24 mouse cellular contexts compared by ENCODE assay signal in genomic region chr1:23923779-23924708, GRCm38 (mm10). TPM values are rescaled to one million over a fixed set of nuclear protein-coding genes. Genes with fewer than 3 reads are reported as not detected.
A peak's percentile ranks its signal among the peaks of the same experiment; 100 is the strongest.
DNase-seq lines count a peak whose midpoint lies in the region; ATAC-seq and TF ChIP-seq lines count a peak whose summit lies in the region.
"Had no signal": no experiment of that assay in that cellular context is flagged by ENCODE, and none has a peak within 500 bp of the region (broad histone marks: within the 10 kb centered on the region; RNA-seq: fewer than 3 reads in every experiment).

No protein-coding gene starts in this region.

- no peak for TF ChIP-seq RAD21 in MEL (IDR thresholded peaks at IDR 0.05; ENCODE audit: low read depth, low read length)

- peak overlapping the region; percentile 55 for H3K9ac ChIP-seq in MEL (ENCODE audit: control insufficient read depth, low read depth, low read length, poor library complexity, severe bottlenecking)
- no peak overlapping the region for H3K9ac ChIP-seq in intestine, postnatal 0 days (ENCODE audit: low read depth, low read length)
- H3K9ac ChIP-seq: forebrain, embryonic 12.5 days; forebrain, postnatal 0 days; liver, embryonic 14.5 days; midbrain, embryonic 13.5 days; stomach, embryonic 15.5 days had no signal

- peaks cover 21% of the 10 kb centered on the region for H3K79me2 ChIP-seq in MEL (ENCODE audit: control insufficient read depth, insufficient read depth, low read length, poor library complexity)

- WGBS in intestine, postnatal 0 days: 80% methylated on average over 7 of the region's 7 CpGs

- H3K4me2 ChIP-seq in intestine, postnatal 0 days (replicated peaks; ENCODE audit: low read depth): no peak overlapping the region
- H3K4me2 ChIP-seq: forebrain, embryonic 12.5 days; midbrain, embryonic 13.5 days; stomach, embryonic 15.5 days had no signal

- intact Hi-C loops in heart, postnatal 36 days (cut with DNase I): loop anchor here (2.0 to 5.0 kb wide), 2 partner anchors 81 to 173 kb away; partner anchors contain the start of gene Sdhaf4

- no peaks in the 10 kb centered on the region for H3K27me3 ChIP-seq in MEL (ENCODE audit: control insufficient read depth in 1 of 2, insufficient read depth in 2 of 2, low read length in 2 of 2)
- H3K27me3 ChIP-seq in intestine, postnatal 0 days (replicated peaks; ENCODE audit: control insufficient read depth, insufficient read depth, low read length): no peaks in the 10 kb centered on the region
- H3K27me3 ChIP-seq: forebrain, embryonic 12.5 days; midbrain, embryonic 13.5 days; stomach, embryonic 15.5 days had no signal

- H3K4me3 ChIP-seq in MEL (ENCODE audit: control insufficient read depth in 1 of 2, insufficient read depth in 1 of 2, low read depth in 2 of 2, low read length in 2 of 2): peak overlapping the region; percentile 16 to 18; a peak in 2 of 4 replicates
- no peak overlapping the region for H3K4me3 ChIP-seq in intestine, postnatal 0 days (ENCODE audit: low read depth, low read length)
- H3K4me3 ChIP-seq: forebrain, embryonic 12.5 days; midbrain, embryonic 13.5 days; stomach, embryonic 15.5 days had no signal

- no peak for ATAC-seq in intestine, postnatal 0 days
- ATAC-seq: forebrain, postnatal 0 days; hindbrain, embryonic 16.5 days; intestine, embryonic 16.5 days had no signal

- peak in 1 of 2 experiments; percentile 52; a peak in 2 of 4 replicates for TF ChIP-seq POLR2A in MEL (IDR thresholded peaks at IDR 0.05; ENCODE audit: control insufficient read depth in 1 of 2, insufficient read depth in 1 of 2, low read depth in 1 of 2, low read length in 2 of 2, poor library complexity in 1 of 2)

- peak; percentile 44 for DNase-seq in CD4-positive, CD25-positive, alpha-beta regulatory T cell, adult 2 months (ENCODE audit: low read depth, low spot score)
- DNase-seq in MEL (ENCODE audit: low read depth, low spot score): peak; percentile 86
- DNase-seq in induced T-regulatory cell, adult 2 months (ENCODE audit: low read depth): peak; percentile 67
- DNase-seq in heart, postnatal 36 days: no peak
- no peak for DNase-seq in adrenal gland, adult 8-10 months
- DNase-seq in lung, postnatal 10 days: no peak
- DNase-seq: adrenal gland, postnatal 14 days; cerebellum, adult 11-12 months; cerebellum, adult 9-11 months; forebrain, postnatal 0 days; gastrocnemius, postnatal 10 days; heart, postnatal 14 days; kidney, adult 9 months; kidney, postnatal 10 days; liver; lung, adult 2 months; thymus, postnatal 25 days had no signal

- no peaks in the 10 kb centered on the region for H3K9me3 ChIP-seq in MEL (replicated peaks; ENCODE audit: insufficient read depth, low read length)
- H3K9me3 ChIP-seq in intestine, postnatal 0 days (ENCODE audit: control insufficient read depth): peaks cover 12% of the 10 kb centered on the region
- H3K9me3 ChIP-seq: forebrain, embryonic 12.5 days; stomach, embryonic 15.5 days had no signal

- H3K36me3 ChIP-seq in MEL (ENCODE audit: control insufficient read depth in 1 of 2, insufficient read depth in 2 of 2, low read length in 2 of 2): peaks cover 0 to 32% of the 10 kb centered on the region in 2 experiments; a peak in 2 of 4 replicates
- H3K36me3 ChIP-seq in intestine, postnatal 0 days (ENCODE audit: control insufficient read depth, insufficient read depth): no peaks in the 10 kb centered on the region
- H3K36me3 ChIP-seq: forebrain, embryonic 12.5 days; midbrain, embryonic 13.5 days; stomach, embryonic 15.5 days had no signal

- peak overlapping the region; percentile 92 for H3K27ac ChIP-seq in MEL (ENCODE audit: control insufficient read depth, low read depth, low read length)
- no peak overlapping the region for H3K27ac ChIP-seq in intestine, postnatal 0 days (ENCODE audit: low read depth, low read length)
- H3K27ac ChIP-seq: forebrain, embryonic 12.5 days; liver, embryonic 14.5 days; midbrain, embryonic 13.5 days; stomach, embryonic 15.5 days had no signal

- peak; percentile 78 to 85 for TF ChIP-seq EP300 in MEL (IDR thresholded peaks at IDR 0.05; ENCODE audit: low read depth in 1 of 2, low read length in 2 of 2)

- TF ChIP-seq CTCF in MEL (IDR thresholded peaks at IDR 0.05 in 2 of 3, conservative IDR thresholded peaks at IDR 0.05 in 1 of 3; ENCODE audit: control insufficient read depth in 1 of 3, insufficient read depth in 1 of 3, low read depth in 2 of 3, low read length in 3 of 3, poor library complexity in 1 of 3, severe bottlenecking in 1 of 3): no peak
- TF ChIP-seq CTCF in intestine, postnatal 0 days (IDR thresholded peaks at IDR 0.05; ENCODE audit: low read depth): no peak

- H3K4me1 ChIP-seq in MEL (ENCODE audit: control insufficient read depth in 1 of 2, insufficient read depth in 2 of 2, low read length in 2 of 2): peaks cover 4 to 18% of the 10 kb centered on the region in 2 experiments
- H3K4me1 ChIP-seq in intestine, postnatal 0 days (replicated peaks; ENCODE audit: control insufficient read depth, insufficient read depth, low read length): no peaks in the 10 kb centered on the region; the same call in 1 of the 2 replicates
- H3K4me1 ChIP-seq: stomach, embryonic 15.5 days had no signal

TF ChIP-seq in MEL, 35 proteins besides CTCF, POLR2A, EP300 and RAD21 (continues in another document):
- TF ChIP-seq NRF1 (IDR thresholded peaks at IDR 0.05; ENCODE audit: insufficient read depth, low read depth, low read length, poor library complexity, severe bottlenecking) (no peak), MAFK (IDR thresholded peaks at IDR 0.05; ENCODE audit: borderline replicate concordance, low read depth, low read length) (peak; percentile 76; the same call in 1 of the 2 replicates), MAX (IDR thresholded peaks at IDR 0.05; ENCODE audit: low read length) (peak; percentile 74), ZKSCAN1 (IDR thresholded peaks at IDR 0.05; ENCODE audit: low read depth, low read length) (peak; percentile 60; the same call in 1 of the 2 replicates), BHLHE40 (IDR thresholded peaks at IDR 0.05; ENCODE audit: borderline replicate concordance, low read depth, low read length) (0 out of 2 replicates have a peak, but pooled peaks have one; percentile 22), ETS1 (IDR thresholded peaks at IDR 0.05; ENCODE audit: low read depth, low read length) (peak; percentile 73), CHD2 (IDR thresholded peaks at IDR 0.05; ENCODE audit: low read length) (no peak), KAT2A (conservative IDR thresholded peaks at IDR 0.05; ENCODE audit: low read depth, low read length) (0 out of 2 replicates have a peak, but pooled peaks have one; percentile 15), USF1 (IDR thresholded peaks at IDR 0.05; ENCODE audit: low read depth, low read length) (peak; percentile 49; the same call in 1 of the 2 replicates), SIN3A (IDR thresholded peaks at IDR 0.05; ENCODE audit: low read length) (peak; percentile 87), TBP (IDR thresholded peaks at IDR 0.05; ENCODE audit: low read depth, low read length) (0 out of 2 replicates have a peak, but pooled peaks have one; percentile 45), POLR2AphosphoS5 (IDR thresholded peaks at IDR 0.05; ENCODE audit: borderline replicate concordance, low read depth, low read length) (no peak), MXI1 (IDR thresholded peaks at IDR 0.05; ENCODE audit: low read depth, low read length) (peak; percentile 79), MEF2A (IDR thresholded peaks at IDR 0.05; ENCODE audit: extremely low read depth, insufficient replicate concordance, low read depth, low read length, poor library complexity, severe bottlenecking) (no peak), UBTF (IDR thresholded peaks at IDR 0.05; ENCODE audit: borderline replicate concordance, insufficient read depth, low read depth, low read length) (no peak), MAZ (IDR thresholded peaks at IDR 0.05; ENCODE audit: low read depth, low read length) (peak; percentile 48; the same call in 1 of the 2 replicates), TCF12 (IDR thresholded peaks at IDR 0.05; ENCODE audit: low read depth, low read length) (peak; percentile 68), E2F4 (IDR thresholded peaks at IDR 0.05; ENCODE audit: borderline replicate concordance, low read depth, low read length) (no peak), POLR2AphosphoS2 (IDR thresholded peaks at IDR 0.05; ENCODE audit: low read length) (no peak), HCFC1 (IDR thresholded peaks at IDR 0.05; ENCODE audit: low read depth, low read length) (0 out of 2 replicates have a peak, but pooled peaks have one; percentile 41), TAL1 (IDR thresholded peaks at IDR 0.05; ENCODE audit: low read length) (0 out of 2 replicates have a peak, but pooled peaks have one; percentile 10), ELF1 (IDR thresholded peaks at IDR 0.05; ENCODE audit: low read depth, low read length) (peak; percentile 31; the same call in 1 of the 2 replicates), MYC (IDR thresholded peaks at IDR 0.05; ENCODE audit: low read depth, low read length) (peak; percentile 71), CHD1 (IDR thresholded peaks at IDR 0.05; ENCODE audit: low read depth, low read length) (no peak), JUND (IDR thresholded peaks at IDR 0.05; ENCODE audit: low read depth, low read length) (peak; percentile 83), NELFE (IDR thresholded peaks at IDR 0.05; ENCODE audit: low read depth, low read length) (peak; percentile 33; the same call in 1 of the 2 replicates), ZC3H11A (IDR thresholded peaks at IDR 0.05; ENCODE audit: low read depth, low read length) (no peak), ZMIZ1 (IDR thresholded peaks at IDR 0.05; ENCODE audit: low read depth, low read length) (no peak), GABPA (IDR thresholded peaks at IDR 0.05; ENCODE audit: low read depth, low read length) (no peak), GATA1 (IDR thresholded peaks at IDR 0.05; ENCODE audit: low read depth, low read length) (peak; percentile 70), RCOR1 (IDR thresholded peaks at IDR 0.05; ENCODE audit: low read depth, low read length) (peak; percentile 76), MYB (IDR thresholded peaks at IDR 0.05; ENCODE audit: low read depth, low read length) (peak; percentile 40; the same call in 1 of the 2 replicates), SMC3 (IDR thresholded peaks at IDR 0.05; ENCODE audit: low read depth, low read length) (no peak), ZNF384 (IDR thresholded peaks at IDR 0.05; ENCODE audit: low read depth, low read length) (peak; percentile 100)

RNA-seq across cellular contexts. Expression of gene Smap1, which starts 1.9 kb away (rescaled TPM):
- total RNA-seq in MEL (2012; rRNA removed): 27.2 and 34.0 TPM in 2 replicates
- polyA plus RNA-seq in MEL (2012; ENCODE audit: insufficient read depth in 1 of 2, insufficient read length in 2 of 2, low read depth in 1 of 2, low replicate concordance in 2 of 2, missing spikeins in 1 of 2): 100 to 1,000 TPM in 1 of 2 experiments, 10 to 100 TPM in 1; 86.4 to 128 TPM
- total RNA-seq in heart, postnatal 36 days (2021): 10 to 100 TPM; 21.1 to 24.0 TPM
- 10 to 100 TPM; 49.1 to 61.4 (median 52.3) TPM for total RNA-seq in adrenal gland, adult 8-10 months (2022)
- polyA plus RNA-seq in intestine, postnatal 0 days (2015; fragmentation: Nextera tagmentation; extraction: Ambion mirVana): 54.7 and 62.6 TPM in 2 replicates

Comparison
In these comparisons a context has a peak if more than half of its experiments do, and no peak if none do; other contexts are left out.
1. DNase-seq: peak in CD4-positive, CD25-positive, alpha-beta regulatory T cell, adult 2 months (single experiment), MEL (single experiment) and induced T-regulatory cell, adult 2 months (single experiment); none in heart, postnatal 36 days (0 of 2), adrenal gland, adult 8-10 months (single experiment) and lung, postnatal 10 days (single experiment).